Mouse (Mus musculus) C2C12 (cell line): ENCODE measurements around the gene Hip1r. TPM values are rescaled to one million over a fixed set of nuclear protein-coding genes. Genes with fewer than 3 reads are reported as not detected.

ENCODE experiments used
- H3K27me3 ChIP-seq: one replicate; pipeline ENCODE4 v1.6.1; 2011; ENCODE audit not compliant: control insufficient read depth, insufficient read depth, insufficient read length
- H3K36me3 ChIP-seq: one replicate; pipeline ENCODE4 v1.6.1; 2011; ENCODE audit not compliant: control insufficient read depth, insufficient read depth
- H3K4me3 ChIP-seq: one replicate; pipeline ENCODE4 v1.5.1; 2011; ENCODE audit warnings: mild to moderate bottlenecking, control low read depth; ENCODE audit not compliant: poor library complexity, insufficient read depth, severe bottlenecking
- H3K79me2 ChIP-seq: one replicate; pipeline ENCODE4 v1.6.1; 2011; ENCODE audit not compliant: control insufficient read depth, insufficient read depth
- H3K79me3 ChIP-seq: one replicate; pipeline ENCODE4 v1.6.1; 2011; ENCODE audit warnings: low read depth, control low read depth
- H3ac ChIP-seq: one replicate; pipeline ENCODE3; 2011; ENCODE audit warnings: low read depth; ENCODE audit not compliant: control insufficient read depth, insufficient read length
- CEBPB ChIP-seq: IDR thresholded peaks from one replicate; pipeline ENCODE4 v1.6.1; 2011; ENCODE audit warnings: low read depth, mild to moderate bottlenecking, control low read depth, moderate library complexity
- CTCF ChIP-seq: IDR thresholded peaks from one replicate; pipeline ENCODE4 v1.5.1; 2011; ENCODE audit not compliant: control insufficient read depth, insufficient read depth, insufficient read length
- FOSL1 ChIP-seq: IDR thresholded peaks from one replicate; pipeline ENCODE4 v1.8.0; 2011; ENCODE audit warnings: mild to moderate bottlenecking, low read length; ENCODE audit not compliant: poor library complexity, insufficient read depth, severe bottlenecking
- MAX ChIP-seq: IDR thresholded peaks from one replicate; pipeline ENCODE4 v1.6.1; 2011; ENCODE audit warnings: mild to moderate bottlenecking, control low read depth
- MYOD1 ChIP-seq: IDR thresholded peaks from one replicate; pipeline ENCODE4 v1.6.1; 2011; ENCODE audit warnings: low read depth; ENCODE audit not compliant: control insufficient read depth, insufficient read length
- MYOG ChIP-seq: IDR thresholded peaks from one replicate; pipeline ENCODE4 v1.6.1; 2011; ENCODE audit not compliant: control insufficient read depth, insufficient read length; ENCODE audit errors: extremely low read depth
- USF1 ChIP-seq: IDR thresholded peaks from one replicate; pipeline ENCODE4 v1.6.1; 2011; ENCODE audit warnings: low read depth, mild to moderate bottlenecking, control low read depth, moderate library complexity
- long read RNA-seq, 2 experiments: library from polyadenylated mRNA; unstranded; transcript quantifications; one replicate each; pipeline ENCODE4 v2.0.0; 2019 to 2020
- polyA plus RNA-seq: library from polyadenylated mRNA; unstranded; fragments of >200 nt; fragmentation: generic; extraction: Trizol; gene quantifications from one replicate; pipeline ENCODE4 v1.2.1, GENCODE M21; 2012; ENCODE audit warnings: missing spikeins

The Hip1r gene
- polyA plus RNA-seq: 24.3 TPM
- long read RNA-seq, experiment 1, full-length matches to known transcripts: 2 of 10 reads
- long read RNA-seq, experiment 1, partial matches to known transcripts: 2 of 10 reads
- long read RNA-seq, experiment 1, other reads (novel, unspliced or antisense): 6 of 10 reads
- long read RNA-seq, experiment 2, full-length matches to known transcripts: 235 of 279 reads
- long read RNA-seq, experiment 2, partial matches to known transcripts: 18 of 279 reads
- long read RNA-seq, experiment 2, other reads (novel, unspliced or antisense): 26 of 279 reads

- H3K79me2 ChIP-seq: peaks cover 38% of the 10 kb centered on the region
- peak within 1 kb of the TSS; percentile 55 for H3K4me3 ChIP-seq
- peaks cover 12% of the 10 kb centered on the region for H3K79me3 ChIP-seq
- no peaks in the 10 kb centered on the region for H3K36me3 ChIP-seq
- peak within 1 kb of the TSS; percentile 59 for H3ac ChIP-seq
- H3K27me3 ChIP-seq: no peaks in the 10 kb centered on the region
- TF ChIP-seq MYOD1: no peak
- no peak for TF ChIP-seq FOSL1
- no peak for TF ChIP-seq USF1
- TF ChIP-seq CEBPB: no peak
- TF ChIP-seq CTCF: no peak
- TF ChIP-seq MAX: no peak
- no peak for TF ChIP-seq MYOG
These were observed at the start of gene Hip1r for GRCm38 (mm10) chr5:123973299-123974178. Gene Hip1r, plus strand, starts transcription at chr5:123973628.

- Histone ChIP-seq H3K79me2 (no peaks in the 10 kb centered on the region), H3K4me3 (no peak within 1 kb of the TSS), H3ac (no peak within 1 kb of the TSS), H3K79me3 (peaks cover 1% of the 10 kb centered on the region), H3K36me3 (peaks cover 65% of the 10 kb centered on the region), H3K27me3 (no peaks in the 10 kb centered on the region)
- TF ChIP-seq CEBPB (no peak), USF1 (no peak), MYOD1 (no peak), CTCF (no peak), MYOG (no peak), FOSL1 (no peak), MAX (no peak)
These were observed 46.3 kb upstream of the Hip1r start, which contains the start of gene Gm43518 for GRCm38 (mm10) chr5:123927118-123927517. Gene Gm43518, plus strand, starts transcription at chr5:123927418.

- peak within 1 kb of the TSS; percentile 44 for H3K4me3 ChIP-seq
- H3ac ChIP-seq: peak within 1 kb of the TSS; percentile 59
- TF ChIP-seq MYOD1 (no peak), MYOG (no peak), CEBPB (peak; percentile 15), MAX (peak; percentile 47)
- H3K79me2 ChIP-seq: no peaks in the 10 kb centered on the region
- H3K27me3 ChIP-seq: no peaks in the 10 kb centered on the region
- no peaks in the 10 kb centered on the region for H3K79me3 ChIP-seq
- H3K36me3 ChIP-seq: peaks cover 32% of the 10 kb centered on the region
These were observed 42.9 kb upstream of the Hip1r start, which contains the start of gene Ccdc62 for GRCm38 (mm10) chr5:123930508-123930989. Gene Ccdc62, plus strand, starts transcription at chr5:123930679.

- no peak overlapping the region for H3ac ChIP-seq
- no peaks in the 10 kb centered on the region for H3K79me2 ChIP-seq
- H3K4me3 ChIP-seq: peak overlapping the region; percentile 44
- H3K36me3 ChIP-seq: peaks cover 26% of the 10 kb centered on the region
- H3K27me3 ChIP-seq: no peaks in the 10 kb centered on the region
- no peak for TF ChIP-seq MYOD1
- TF ChIP-seq MYOG: no peak
- TF ChIP-seq MAX: no peak
- no peak for TF ChIP-seq CEBPB
- TF ChIP-seq USF1: no peak
- no peak for TF ChIP-seq CTCF
- TF ChIP-seq FOSL1: no peak
- no peaks in the 10 kb centered on the region for H3K79me3 ChIP-seq
These were observed 42.3 kb upstream of the Hip1r start for GRCm38 (mm10) chr5:123931131-123931530.

- H3K79me2 ChIP-seq: no peaks in the 10 kb centered on the region
- H3ac ChIP-seq: no peak overlapping the region
- H3K79me3 ChIP-seq: no peaks in the 10 kb centered on the region
- TF ChIP-seq FOSL1: no peak
- TF ChIP-seq CTCF: no peak
- H3K27me3 ChIP-seq: no peaks in the 10 kb centered on the region
- H3K4me3 ChIP-seq: no peak overlapping the region
- peaks cover 8% of the 10 kb centered on the region for H3K36me3 ChIP-seq
These were observed 40.5 kb upstream of the Hip1r start for GRCm38 (mm10) chr5:123932927-123933326.

GRCm38 (mm10) chr5:123933556-123933955 lies 39.9 kb upstream of the Hip1r start:
- no peak for TF ChIP-seq MAX
- TF ChIP-seq FOSL1: no peak
- no peak for TF ChIP-seq USF1
- TF ChIP-seq CTCF: no peak
- no peak for TF ChIP-seq CEBPB
- no peak for TF ChIP-seq MYOG
- TF ChIP-seq MYOD1: no peak
- Histone ChIP-seq H3K27me3 (no peaks in the 10 kb centered on the region), H3K36me3 (peaks cover 4% of the 10 kb centered on the region), H3K79me3 (no peaks in the 10 kb centered on the region), H3K79me2 (no peaks in the 10 kb centered on the region), H3ac (no peak overlapping the region), H3K4me3 (no peak overlapping the region)
